Mouse (Mus musculus) heart, embryonic 14.5 days (tissue): ENCODE measurements around the gene Lgals3bp. TPM values are rescaled to one million over a fixed set of nuclear protein-coding genes. Genes with fewer than 3 reads are reported as not detected.

Source experiments
- ATAC-seq: fragments of 200-750 bp; cut with Nextera tagmentation; 2 replicates; pipeline ENCODE4 v1.8.0; 2017; ENCODE audit warnings: low read depth, moderate TSS enrichment; ENCODE audit not compliant: insufficient number of reproducible peaks, insufficient read depth, low FRiP score
- H3K27ac ChIP-seq, 2 experiments: fragments of 200-500 bp in 1 of 2; fragments of 300-500 bp in 1 of 2; sonication (generic) in 1 of 2; replicated peaks in 1 of 2; 2 replicates each; pipeline ENCODE4 v1.5.1; 2012 to 2014; ENCODE audit warnings: low read depth in 2 of 2, low read length in 2 of 2, control low read depth in 1 of 2, mild to moderate bottlenecking in 1 of 2, mixed read lengths in 1 of 2; ENCODE audit not compliant: control insufficient read depth in 1 of 2, insufficient read depth in 1 of 2
- H3K27me3 ChIP-seq: fragments of 300-500 bp; sonication (generic); 2 replicates; pipeline ENCODE4 v1.6.1; 2014; ENCODE audit warnings: mild to moderate bottlenecking, low read length, control low read depth; ENCODE audit not compliant: control insufficient read depth, insufficient read depth
- H3K36me3 ChIP-seq: fragments of 300-500 bp; sonication (generic); 2 replicates; pipeline ENCODE4 v1.6.1; 2014; ENCODE audit warnings: mild to moderate bottlenecking, control low read depth, low read length, mixed read lengths; ENCODE audit not compliant: control insufficient read depth, insufficient read depth
- H3K4me1 ChIP-seq, 2 experiments: fragments of 200-500 bp in 1 of 2; fragments of 300-500 bp in 1 of 2; sonication (generic) in 1 of 2; 2 replicates each; pipeline ENCODE4 v1.6.1; 2012 to 2014; ENCODE audit warnings: low read length in 2 of 2, control low read depth in 1 of 2, mixed read lengths in 1 of 2; ENCODE audit not compliant: control insufficient read depth in 2 of 2, insufficient read depth in 2 of 2
- H3K4me2 ChIP-seq: fragments of 300-500 bp; sonication (generic); 2 replicates; pipeline ENCODE4 v1.6.1; 2014; ENCODE audit warnings: mild to moderate bottlenecking, low read length
- H3K4me3 ChIP-seq, 2 experiments: fragments of 200-500 bp in 1 of 2; fragments of 300-500 bp in 1 of 2; sonication (generic) in 1 of 2; 2 replicates each; pipeline ENCODE4 v1.5.1; 2012 to 2014; ENCODE audit warnings: low read length in 2 of 2, mild to moderate bottlenecking in 2 of 2, control low read depth in 1 of 2, low read depth in 1 of 2, moderate library complexity in 1 of 2; ENCODE audit not compliant: control insufficient read depth in 1 of 2, insufficient read depth in 1 of 2
- H3K9ac ChIP-seq: fragments of 300-500 bp; sonication (generic); 2 replicates; pipeline ENCODE4 v1.6.1; 2014; ENCODE audit warnings: mild to moderate bottlenecking, low read length
- H3K9me3 ChIP-seq: fragments of 300-500 bp; sonication (generic); 2 replicates; pipeline ENCODE4 v1.6.1; 2016; ENCODE audit warnings: low read length, control low read depth; ENCODE audit not compliant: control insufficient read depth
- WGBS: fragments of 180-500 bp; shearing (Covaris S2); extraction: QIAGEN DNeasy Blood & Tissue Kit; methylation state at CpG from one replicate; pipeline ENCODE4 v1.1.7; 2014; 5-methylcytosine and 5-hydroxymethylcytosine counted together
- polyA plus RNA-seq: library from polyadenylated mRNA; unstranded; fragments of >200 nt; fragmentation: Nextera tagmentation; extraction: Ambion mirVana; gene quantifications from 2 replicates; pipeline ENCODE4 v1.2.1, GENCODE M21; 2014

The Lgals3bp gene
- polyA plus RNA-seq, 1 experiment from 2014 or later: 7.2 TPM

- H3K36me3 ChIP-seq: no peaks in the 10 kb centered on the region
- no peaks in the 10 kb centered on the region for H3K9me3 ChIP-seq
- H3K27me3 ChIP-seq: no peaks in the 10 kb centered on the region
- peak overlapping the region; percentile 60 for H3K9ac ChIP-seq
- 67% methylated on average over 1 of the region's 1 CpGs for WGBS
- H3K4me2 ChIP-seq: no peak overlapping the region
- H3K27ac ChIP-seq: peak overlapping the region; percentile 64 to 88; a peak in 3 of 4 replicates
- H3K4me3 ChIP-seq: no peak overlapping the region
- peaks cover 25 to 32% of the 10 kb centered on the region in 2 experiments for H3K4me1 ChIP-seq
- ATAC-seq: no peak
These were observed 39.4 kb downstream of the Lgals3bp start for GRCm38 (mm10) chr11:118362501-118362900.

GRCm38 (mm10) chr11:118360907-118361341, 41.0 kb downstream of the Lgals3bp start:
- no peaks in the 10 kb centered on the region for H3K27me3 ChIP-seq
- no peak overlapping the region for H3K4me2 ChIP-seq
- H3K4me1 ChIP-seq: peaks cover 21 to 32% of the 10 kb centered on the region in 2 experiments
- no peak overlapping the region for H3K9ac ChIP-seq
- H3K4me3 ChIP-seq: no peak overlapping the region
- no peak overlapping the region for H3K27ac ChIP-seq
- no peaks in the 10 kb centered on the region for H3K9me3 ChIP-seq
- no peak for ATAC-seq
- WGBS: 54% methylated on average over 10 of the region's 10 CpGs
- H3K36me3 ChIP-seq: no peaks in the 10 kb centered on the region

DNA sequence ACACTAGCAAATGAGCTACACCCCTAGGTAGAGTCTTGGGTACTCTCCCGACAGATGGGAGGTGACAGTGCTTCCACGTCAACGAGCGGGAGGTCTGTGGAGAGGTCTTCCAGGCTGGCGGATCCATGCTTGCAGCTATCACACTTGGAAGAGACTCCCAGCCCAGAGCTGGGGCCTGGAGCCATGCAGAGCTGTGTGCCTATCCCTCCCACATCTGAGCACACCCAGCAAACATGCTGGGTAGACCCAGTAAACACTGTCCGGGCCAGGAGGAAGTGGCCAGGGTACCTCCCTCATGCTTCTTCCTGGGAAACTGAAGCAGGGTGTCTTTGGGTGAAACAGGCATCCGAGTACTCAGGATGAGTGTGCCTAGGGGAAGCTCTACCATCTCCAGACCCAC, 41.4 kb downstream of the Lgals3bp start:
- Histone ChIP-seq H3K4me1 (peaks cover 21 to 36% of the 10 kb centered on the region in 2 experiments), H3K4me3 (no peak overlapping the region), H3K27me3 (no peaks in the 10 kb centered on the region), H3K9ac (no peak overlapping the region), H3K9me3 (no peaks in the 10 kb centered on the region), H3K36me3 (no peaks in the 10 kb centered on the region), H3K4me2 (no peak overlapping the region), H3K27ac (no peak overlapping the region)
- WGBS: 66% methylated on average over 7 of the region's 7 CpGs
- no peak for ATAC-seq

- Histone ChIP-seq H3K27me3 (no peaks in the 10 kb centered on the region), H3K9me3 (no peaks in the 10 kb centered on the region), H3K4me1 (peaks cover 16 to 23% of the 10 kb centered on the region in 2 experiments), H3K9ac (peak within 1 kb of the TSS; percentile 97), H3K4me2 (peak within 1 kb of the TSS; percentile 84), H3K4me3 (peak within 1 kb of the TSS; percentile 71 to 87), H3K27ac (peak within 1 kb of the TSS; percentile 59 to 89), H3K36me3 (peaks cover 7% of the 10 kb centered on the region; the same call in 1 of the 2 replicates)
- WGBS: 38% methylated on average over 6 of the region's 6 CpGs
- ATAC-seq: no peak; the same call in 1 of the 2 replicates
These were observed 46.3 kb downstream of the Lgals3bp start, which contains the start of gene Timp2 for GRCm38 (mm10) chr11:118355640-118356039. Gene Timp2, minus strand, starts transcription at chr11:118355740.

GRCm38 (mm10) chr11:118355205-118355604, 46.7 kb downstream of the Lgals3bp start:
- whole genome bisulfite sequencing: under 1% methylated on average over 43 of the region's 43 CpGs
- no peaks in the 10 kb centered on the region for H3K9me3 ChIP-seq

DNA sequence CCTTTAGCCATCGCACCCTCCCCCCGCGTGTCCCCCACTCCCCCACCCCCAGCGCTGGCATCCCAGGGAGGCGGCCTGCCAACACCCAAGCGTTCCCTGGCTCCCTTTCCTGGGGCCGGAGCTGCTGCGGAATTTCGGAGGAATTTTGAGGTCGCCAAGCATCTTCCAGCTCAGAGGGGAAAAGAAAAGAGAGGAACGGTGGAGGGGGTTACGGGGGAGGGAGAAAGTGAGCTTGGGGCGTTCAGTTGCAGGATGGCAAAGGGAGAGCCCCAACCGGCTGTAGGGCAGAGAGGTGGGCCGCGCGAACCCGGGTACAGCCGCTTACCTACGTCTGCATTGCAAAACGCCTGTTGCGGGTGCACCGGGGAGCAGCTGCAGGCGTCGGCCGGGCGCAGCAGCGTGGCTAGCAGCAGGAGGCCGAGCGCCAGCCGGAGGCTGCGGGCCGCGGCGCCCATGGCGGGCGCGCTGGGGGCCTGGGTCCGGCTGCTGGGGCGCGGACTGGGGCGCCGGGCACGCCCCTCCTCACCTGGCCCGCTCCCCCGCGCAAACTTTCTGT, 47.2 kb downstream of the Lgals3bp start:
- under 1% methylated on average over 46 of the region's 47 CpGs for WGBS
- H3K9me3 ChIP-seq: no peaks in the 10 kb centered on the region
- H3K4me3 ChIP-seq: peak overlapping the region; percentile 71 to 87
- ATAC-seq: 0 out of 2 replicates have a peak, but pooled peaks have one; percentile 9
- peaks cover 14 to 21% of the 10 kb centered on the region in 2 experiments for H3K4me1 ChIP-seq
- H3K4me2 ChIP-seq: peak overlapping the region; percentile 84
- H3K36me3 ChIP-seq: peaks cover 7% of the 10 kb centered on the region; the same call in 1 of the 2 replicates
- H3K9ac ChIP-seq: peak overlapping the region; percentile 97
- H3K27ac ChIP-seq: peak overlapping the region; percentile 59 to 89
- no peaks in the 10 kb centered on the region for H3K27me3 ChIP-seq

More at GRCm38 (mm10) chr11:118355205-118355604, 46.7 kb downstream of the Lgals3bp start:
- Histone ChIP-seq H3K27ac (peak overlapping the region; percentile 59 to 89), H3K4me3 (peak overlapping the region; percentile 71 to 87), H3K36me3 (peaks cover 7% of the 10 kb centered on the region; the same call in 1 of the 2 replicates), H3K27me3 (no peaks in the 10 kb centered on the region), H3K9ac (peak overlapping the region; percentile 97), H3K4me2 (peak overlapping the region; percentile 84), H3K4me1 (peaks cover 14 to 21% of the 10 kb centered on the region in 2 experiments)
- ATAC-seq: peak; percentile 86

GRCm38 (mm10) chr11:118349494-118349893, 52.4 kb downstream of the Lgals3bp start:
- peaks cover 7% of the 10 kb centered on the region; the same call in 1 of the 2 replicates for H3K36me3 ChIP-seq
- no peak overlapping the region for H3K4me2 ChIP-seq
- 87% methylated on average over 5 of the region's 5 CpGs for WGBS
- H3K9ac ChIP-seq: no peak overlapping the region
- peak overlapping the region in 1 of 2 experiments; percentile 63; a peak in 2 of 4 replicates for H3K27ac ChIP-seq
- no peak overlapping the region for H3K4me3 ChIP-seq
- no peak for ATAC-seq
- H3K4me1 ChIP-seq: peaks cover 31 to 40% of the 10 kb centered on the region in 2 experiments
- H3K9me3 ChIP-seq: no peaks in the 10 kb centered on the region
- no peaks in the 10 kb centered on the region for H3K27me3 ChIP-seq
